Mouse (Mus musculus): ENCODE measurements around the gene Gp1ba. TPM values are rescaled to one million over a fixed set of nuclear protein-coding genes. Genes with fewer than 3 reads are reported as not detected.

Gp1ba gene
- total and polyA plus RNA-seq, 3 experiments, result 1.1 to 9.0 (median 3.4) TPM

GRCm38 (mm10) chr11:70644564-70645103, 5.7 kb downstream of the Gp1ba start:
- H3K27me3 ChIP-seq (ENCODE audit: insufficient read depth, low read length), result no peaks in the 10 kb centered on the region
- DNase-seq (ENCODE audit: low spot score), result no peak
- H3K4me1 ChIP-seq (ENCODE audit: insufficient read depth, low read depth, low read length), result peaks cover 72% of the 10 kb centered on the region
- H3K36me3 ChIP-seq (replicated peaks), result peaks cover 79% of the 10 kb centered on the region
- no peak overlapping the region; the same call in 1 of the 2 replicates for H3K4me3 ChIP-seq (ENCODE audit: low read depth, low read length)
- TF ChIP-seq TAL1 (conservative IDR thresholded peaks at IDR 0.05; ENCODE audit: low read depth, low read length) (no peak), GATA2 (IDR thresholded peaks at IDR 0.05; ENCODE audit: borderline replicate concordance, low read depth, low read length) (no peak), GATA1 (IDR thresholded peaks at IDR 0.05; ENCODE audit: borderline replicate concordance, low read length) (no peak), POLR2AphosphoS5 (IDR thresholded peaks at IDR 0.05; ENCODE audit: insufficient replicate concordance, low read depth, low read length) (no peak), CTCF (IDR thresholded peaks at IDR 0.05; ENCODE audit: low read depth, low read length) (no peak)
- H3K9me3 ChIP-seq (replicated peaks), result no peaks in the 10 kb centered on the region
- ATAC-seq (ENCODE audit: extremely low read depth, insufficient number of reproducible peaks, low FRiP score, poor library complexity, severe bottlenecking), result no peak

GRCm38 (mm10) chr11:70645461-70646258, 6.7 kb downstream of the Gp1ba start:
- H3K36me3 ChIP-seq (replicated peaks), result peaks cover 80% of the 10 kb centered on the region
- ATAC-seq (ENCODE audit: extremely low read depth, insufficient number of reproducible peaks, low FRiP score, poor library complexity, severe bottlenecking) (no peak), DNase-seq (ENCODE audit: low spot score) (no peak)
- no peaks in the 10 kb centered on the region for H3K9me3 ChIP-seq (replicated peaks)
- peak overlapping the region; percentile 80 for H3K4me3 ChIP-seq (ENCODE audit: low read depth, low read length)
- no peaks in the 10 kb centered on the region for H3K27me3 ChIP-seq (ENCODE audit: insufficient read depth, low read length)
- no peak for TF ChIP-seq TAL1 (conservative IDR thresholded peaks at IDR 0.05; ENCODE audit: low read depth, low read length)
- no peak for TF ChIP-seq CTCF (IDR thresholded peaks at IDR 0.05; ENCODE audit: low read depth, low read length)
- no peak for TF ChIP-seq GATA1 (IDR thresholded peaks at IDR 0.05; ENCODE audit: borderline replicate concordance, low read length)
- no peak for TF ChIP-seq GATA2 (IDR thresholded peaks at IDR 0.05; ENCODE audit: borderline replicate concordance, low read depth, low read length)
- no peak for TF ChIP-seq POLR2AphosphoS5 (IDR thresholded peaks at IDR 0.05; ENCODE audit: insufficient replicate concordance, low read depth, low read length)
- H3K4me1 ChIP-seq (ENCODE audit: insufficient read depth, low read depth, low read length), result peaks cover 71% of the 10 kb centered on the region

- no peaks in the 10 kb centered on the region for H3K27me3 ChIP-seq (ENCODE audit: insufficient read depth, low read length)
- no peak for ATAC-seq (ENCODE audit: extremely low read depth, insufficient number of reproducible peaks, low FRiP score, poor library complexity, severe bottlenecking)
- H3K4me3 ChIP-seq (ENCODE audit: low read depth, low read length), result peak overlapping the region; percentile 80
- peaks cover 71% of the 10 kb centered on the region for H3K4me1 ChIP-seq (ENCODE audit: insufficient read depth, low read depth, low read length)
- no peaks in the 10 kb centered on the region for H3K9me3 ChIP-seq (replicated peaks)
- TF ChIP-seq POLR2AphosphoS5 (IDR thresholded peaks at IDR 0.05; ENCODE audit: insufficient replicate concordance, low read depth, low read length) (no peak), GATA2 (IDR thresholded peaks at IDR 0.05; ENCODE audit: borderline replicate concordance, low read depth, low read length) (no peak), CTCF (IDR thresholded peaks at IDR 0.05; ENCODE audit: low read depth, low read length) (no peak), TAL1 (conservative IDR thresholded peaks at IDR 0.05; ENCODE audit: low read depth, low read length) (no peak), GATA1 (IDR thresholded peaks at IDR 0.05; ENCODE audit: borderline replicate concordance, low read length) (no peak)
- no peak for DNase-seq (ENCODE audit: low spot score)
- H3K36me3 ChIP-seq (replicated peaks), result peaks cover 83% of the 10 kb centered on the region
These were observed 7.3 kb downstream of the Gp1ba start for GRCm38 (mm10) chr11:70646259-70646555.

GRCm38 (mm10) chr11:70646691-70647650, 8.0 kb downstream of the Gp1ba start, which contains the start of the genes Rnf167 and Slc25a11:
Gene Rnf167, plus strand, starts transcription at chr11:70647235.
Gene Slc25a11, minus strand, starts transcription at chr11:70647479.
- peak; percentile 73 for DNase-seq (ENCODE audit: low spot score)
- Histone ChIP-seq H3K4me1 (ENCODE audit: insufficient read depth, low read depth, low read length) (peaks cover 72% of the 10 kb centered on the region), H3K27me3 (ENCODE audit: insufficient read depth, low read length) (no peaks in the 10 kb centered on the region), H3K4me3 (ENCODE audit: low read depth, low read length) (peak within 1 kb of the TSS; percentile 80), H3K36me3 (replicated peaks) (peaks cover 84% of the 10 kb centered on the region), H3K9me3 (replicated peaks) (no peaks in the 10 kb centered on the region)
- ATAC-seq (ENCODE audit: extremely low read depth, insufficient number of reproducible peaks, low FRiP score, poor library complexity, severe bottlenecking), result peak; percentile 50
- TF ChIP-seq GATA1 (IDR thresholded peaks at IDR 0.05; ENCODE audit: borderline replicate concordance, low read length), result no peak
- no peak for TF ChIP-seq GATA2 (IDR thresholded peaks at IDR 0.05; ENCODE audit: borderline replicate concordance, low read depth, low read length)
- TF ChIP-seq TAL1 (conservative IDR thresholded peaks at IDR 0.05; ENCODE audit: low read depth, low read length), result no peak

- ATAC-seq (ENCODE audit: extremely low read depth, insufficient number of reproducible peaks, low FRiP score, poor library complexity, severe bottlenecking) (no peak), DNase-seq (ENCODE audit: low spot score) (no peak)
- peaks cover 84% of the 10 kb centered on the region for H3K36me3 ChIP-seq (replicated peaks)
- peak overlapping the region; percentile 80 for H3K4me3 ChIP-seq (ENCODE audit: low read depth, low read length)
- H3K9me3 ChIP-seq (replicated peaks), result no peaks in the 10 kb centered on the region
- peaks cover 77% of the 10 kb centered on the region for H3K4me1 ChIP-seq (ENCODE audit: insufficient read depth, low read depth, low read length)
- H3K27me3 ChIP-seq (ENCODE audit: insufficient read depth, low read length), result no peaks in the 10 kb centered on the region
- TF ChIP-seq POLR2AphosphoS5 (IDR thresholded peaks at IDR 0.05; ENCODE audit: insufficient replicate concordance, low read depth, low read length) (peak; percentile 84; the same call in 1 of the 2 replicates), CTCF (IDR thresholded peaks at IDR 0.05; ENCODE audit: low read depth, low read length) (no peak)
These were observed 8.9 kb downstream of the Gp1ba start for GRCm38 (mm10) chr11:70647716-70648420.

Measured in G1E (cell line).